Mouse (Mus musculus) G1E (cell line): ENCODE measurements around the gene Asb6. TPM values are rescaled to one million over a fixed set of nuclear protein-coding genes. Genes with fewer than 3 reads are reported as not detected.

Source experiments
- ATAC-seq: 2 replicates; pipeline ENCODE4 v1.8.0; 2016; ENCODE audit warnings: mild to moderate bottlenecking; ENCODE audit not compliant: insufficient number of reproducible peaks, poor library complexity, low FRiP score, severe bottlenecking; ENCODE audit errors: extremely low read depth
- DNase-seq: peaks from one replicate; pipeline ENCODE4 v3.0.0; 2012; ENCODE audit warnings: low spot score
- H3K27me3 ChIP-seq: 2 replicates; pipeline ENCODE4 v1.6.1; 2012; ENCODE audit warnings: mild to moderate bottlenecking, low read length, inconsistent platforms; ENCODE audit not compliant: insufficient read depth
- H3K36me3 ChIP-seq: replicated peaks from 2 replicates; pipeline ENCODE3; 2012; ENCODE audit warnings: mild to moderate bottlenecking, inconsistent platforms
- H3K4me1 ChIP-seq: 2 replicates; pipeline ENCODE4 v1.6.1; 2012; ENCODE audit warnings: low read depth, low read length, inconsistent platforms, mixed read lengths; ENCODE audit not compliant: insufficient read depth
- H3K4me3 ChIP-seq: 2 replicates; pipeline ENCODE4 v1.5.1; 2012; ENCODE audit warnings: low read depth, mild to moderate bottlenecking, inconsistent platforms, low read length, moderate library complexity, mixed read lengths
- H3K9me3 ChIP-seq: replicated peaks from 2 replicates; pipeline ENCODE4 v1.6.1; 2012; ENCODE audit warnings: inconsistent platforms
- CTCF ChIP-seq: IDR thresholded peaks from 2 replicates; pipeline ENCODE4 v1.5.1; 2012; ENCODE audit warnings: low read depth, low read length, inconsistent platforms, mixed read lengths
- GATA1 ChIP-seq: IDR thresholded peaks from 2 replicates; pipeline ENCODE4 v1.6.1; 2012; ENCODE audit warnings: borderline replicate concordance, low read length, inconsistent platforms, mixed read lengths
- GATA2 ChIP-seq: IDR thresholded peaks from 2 replicates; pipeline ENCODE4 v1.6.1; 2012; ENCODE audit warnings: low read depth, low read length, inconsistent platforms, borderline replicate concordance
- POLR2AphosphoS5 ChIP-seq: IDR thresholded peaks from 2 replicates; pipeline ENCODE4 v1.6.1; 2012; ENCODE audit warnings: low read depth, low read length, inconsistent platforms; ENCODE audit not compliant: insufficient replicate concordance
- TAL1 ChIP-seq: conservative IDR thresholded peaks from 2 replicates; pipeline ENCODE4 v1.6.1; 2012; ENCODE audit warnings: low read depth, low read length, inconsistent platforms, mixed read lengths
- polyA plus RNA-seq: library from polyadenylated mRNA; stranded (reverse); fragments of >175 nt; gene quantifications from 2 replicates; pipeline ENCODE4 v1.2.3, GENCODE M21; 2012
- total RNA-seq, 2 experiments: library from RNA; stranded (forward) in 1 of 2; stranded (reverse) in 1 of 2; fragments of 200-1000 nt in 1 of 2; fragments of >200 nt in 1 of 2; fragmentation: Nextera tagmentation in 1 of 2; gene quantifications; 2 replicates each; pipeline ENCODE4 v1.2.3; 2014 to 2017

The Asb6 gene
- total and polyA plus RNA-seq, 3 experiments = 15.2 to 38.8 (median 17.9) TPM

DNA sequence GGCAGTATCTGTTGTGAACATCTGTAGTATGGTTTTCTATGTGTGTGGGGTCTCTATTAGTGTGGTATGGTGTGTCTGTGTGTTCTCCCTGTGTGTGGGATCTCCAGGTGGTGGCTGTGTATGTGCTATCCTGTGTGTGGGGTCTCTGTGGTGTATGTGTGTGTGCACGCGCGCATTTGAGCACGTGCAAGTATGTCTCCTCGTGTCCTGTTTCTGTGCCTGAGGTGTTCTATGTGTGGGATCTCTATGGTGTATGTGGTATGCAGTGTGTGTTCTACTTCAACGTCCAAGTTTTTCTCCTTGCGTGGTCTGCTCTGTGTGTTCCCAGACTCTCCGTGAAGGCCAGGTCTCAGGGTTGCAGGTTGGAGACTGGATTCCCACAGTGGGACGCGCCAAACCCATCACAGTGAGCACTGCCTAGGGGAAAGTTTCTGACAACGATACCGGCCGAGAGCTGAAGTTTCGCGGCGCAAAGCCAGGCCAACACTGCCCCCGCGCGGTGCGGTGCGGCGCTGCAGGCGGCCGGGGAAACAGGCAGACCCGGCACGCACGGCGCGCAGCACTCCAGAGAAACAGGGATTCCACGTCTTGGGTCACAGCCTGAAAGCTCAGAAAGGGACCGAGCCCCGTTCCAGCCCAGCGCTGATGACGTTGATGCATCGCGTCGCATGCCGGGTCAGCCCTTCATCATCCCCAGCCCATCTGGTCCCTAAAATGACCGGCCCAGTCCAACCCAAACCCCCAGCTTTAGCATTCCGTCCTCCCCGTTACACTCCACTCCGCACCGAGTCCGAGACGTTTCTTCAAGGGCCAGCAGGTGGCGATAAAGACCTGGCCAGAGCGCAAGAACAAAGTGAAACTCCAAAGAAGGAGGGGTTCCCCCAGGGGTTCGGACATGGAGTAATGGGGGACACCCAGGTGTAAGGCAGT, 35.7 kb downstream of the Asb6 start:
- peak; percentile 85 for DNase-seq
- ATAC-seq = peak; percentile 46
- Histone ChIP-seq H3K4me3 (peak overlapping the region; percentile 71), H3K36me3 (no peaks in the 10 kb centered on the region), H3K4me1 (peaks cover 40% of the 10 kb centered on the region), H3K9me3 (no peaks in the 10 kb centered on the region), H3K27me3 (peaks cover 64% of the 10 kb centered on the region)
- no peak for TF ChIP-seq POLR2AphosphoS5
- TF ChIP-seq GATA1 = no peak
- no peak for TF ChIP-seq GATA2
- TF ChIP-seq TAL1 = no peak
- TF ChIP-seq CTCF = peak; percentile 95

DNA sequence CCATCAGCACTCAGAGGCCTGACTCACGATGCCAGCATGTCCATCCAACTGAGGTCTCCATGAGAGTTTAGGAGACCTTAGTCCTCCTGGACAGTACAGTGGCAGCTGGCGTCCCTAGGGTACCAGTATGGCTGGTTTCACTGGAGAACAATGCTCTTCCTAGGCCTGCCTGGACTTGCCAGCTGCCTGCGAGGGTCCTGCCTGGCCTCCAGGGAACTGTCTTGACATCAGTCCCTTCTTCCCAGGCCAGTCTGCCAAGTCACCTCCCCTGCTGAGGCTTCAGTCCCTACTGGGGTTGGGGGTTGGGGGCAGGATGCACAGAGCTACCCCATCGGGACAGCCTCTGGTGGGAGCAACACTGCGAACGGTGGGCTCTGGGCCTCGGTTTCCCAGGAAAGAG, 38.1 kb downstream of the Asb6 start:
- no peak for ATAC-seq
- Histone ChIP-seq H3K4me1 (peaks cover 39% of the 10 kb centered on the region), H3K9me3 (no peaks in the 10 kb centered on the region), H3K36me3 (no peaks in the 10 kb centered on the region), H3K27me3 (peaks cover 57% of the 10 kb centered on the region), H3K4me3 (no peak overlapping the region)
- no peak for DNase-seq
- TF ChIP-seq GATA1 = no peak
- TF ChIP-seq GATA2 = no peak
- TF ChIP-seq TAL1 = no peak
- no peak for TF ChIP-seq CTCF
- TF ChIP-seq POLR2AphosphoS5 = no peak

DNA sequence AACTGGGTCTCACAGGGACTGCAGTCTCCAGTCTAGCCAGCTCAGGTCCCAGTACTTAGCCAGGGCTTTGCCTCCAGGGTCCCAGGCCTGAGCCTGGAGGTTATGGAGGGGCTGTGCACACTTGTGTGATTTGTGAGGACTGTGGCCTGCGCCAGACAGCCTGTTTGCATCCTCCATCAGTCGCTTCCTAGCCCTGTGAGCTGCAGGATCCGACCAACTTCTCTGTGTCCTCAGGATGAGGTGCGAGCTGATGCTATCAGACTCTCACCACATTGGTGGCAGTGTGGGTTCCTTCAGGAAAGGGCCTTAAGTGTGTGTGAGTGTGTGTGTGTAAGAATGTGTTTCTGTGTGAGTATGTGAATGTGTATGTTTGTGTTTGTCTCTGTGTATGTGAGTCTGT, 42.7 kb downstream of the Asb6 start:
- no peaks in the 10 kb centered on the region for H3K36me3 ChIP-seq
- no peak for ATAC-seq
- peaks cover 77% of the 10 kb centered on the region for H3K27me3 ChIP-seq
- H3K9me3 ChIP-seq = no peaks in the 10 kb centered on the region
- no peak for DNase-seq
- no peak for TF ChIP-seq TAL1
- TF ChIP-seq GATA1 = no peak
- TF ChIP-seq CTCF = no peak
- TF ChIP-seq GATA2 = no peak
- no peak for TF ChIP-seq POLR2AphosphoS5
- no peak overlapping the region for H3K4me3 ChIP-seq
- H3K4me1 ChIP-seq = peaks cover 15% of the 10 kb centered on the region

DNA sequence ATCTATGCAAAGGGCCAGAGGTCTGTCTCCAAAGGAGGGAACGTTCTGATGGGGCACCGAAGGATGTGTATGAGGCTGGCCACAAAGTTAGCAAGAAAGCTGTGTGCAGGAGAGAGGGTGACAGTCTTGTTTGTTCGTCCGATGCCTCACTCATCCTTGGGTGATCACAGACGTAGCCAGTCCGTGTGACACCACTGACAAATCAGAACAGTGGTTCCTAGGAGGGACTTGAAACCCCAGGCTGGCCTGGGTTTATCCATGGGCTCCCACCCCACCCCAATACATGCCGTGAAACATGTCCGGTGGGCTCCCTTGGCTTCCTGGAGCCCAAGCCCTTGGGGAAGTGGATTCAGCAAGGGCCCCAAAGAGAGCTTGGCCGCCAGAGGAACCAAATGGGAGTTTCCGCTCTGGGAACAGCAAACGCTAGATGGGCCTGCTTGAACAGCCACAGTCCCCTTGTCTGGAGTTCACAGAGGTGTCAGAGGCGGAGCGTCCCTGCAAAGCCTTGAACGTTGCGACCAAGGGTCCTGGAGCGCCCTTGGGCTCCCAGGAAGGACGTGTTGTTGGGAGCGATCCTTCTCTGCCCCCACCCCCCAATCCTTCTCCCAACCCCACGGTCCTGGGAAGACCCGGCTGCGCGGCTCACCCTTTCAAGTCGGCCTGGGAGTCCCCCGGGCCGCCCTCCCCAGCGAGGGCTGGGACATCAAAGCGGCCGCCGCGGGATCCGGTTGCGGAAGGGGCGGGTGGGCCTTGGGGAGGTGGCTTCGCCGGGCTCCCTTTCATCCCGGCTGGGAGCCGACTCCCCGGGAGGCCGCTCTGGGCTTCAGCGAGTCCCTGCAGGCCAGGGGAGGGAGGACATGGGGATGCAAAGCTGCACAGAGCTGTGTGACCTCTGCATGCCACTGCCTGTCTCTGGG, 45.8 kb downstream of the Asb6 start:
- DNase-seq = no peak
- TF ChIP-seq POLR2AphosphoS5 = no peak
- TF ChIP-seq TAL1 = no peak
- TF ChIP-seq CTCF = no peak
- TF ChIP-seq GATA1 = no peak
- TF ChIP-seq GATA2 = no peak
- Histone ChIP-seq H3K9me3 (no peaks in the 10 kb centered on the region), H3K36me3 (no peaks in the 10 kb centered on the region), H3K4me1 (peaks cover 28% of the 10 kb centered on the region), H3K4me3 (no peak overlapping the region), H3K27me3 (peaks cover 52% of the 10 kb centered on the region)
- ATAC-seq = no peak

DNA sequence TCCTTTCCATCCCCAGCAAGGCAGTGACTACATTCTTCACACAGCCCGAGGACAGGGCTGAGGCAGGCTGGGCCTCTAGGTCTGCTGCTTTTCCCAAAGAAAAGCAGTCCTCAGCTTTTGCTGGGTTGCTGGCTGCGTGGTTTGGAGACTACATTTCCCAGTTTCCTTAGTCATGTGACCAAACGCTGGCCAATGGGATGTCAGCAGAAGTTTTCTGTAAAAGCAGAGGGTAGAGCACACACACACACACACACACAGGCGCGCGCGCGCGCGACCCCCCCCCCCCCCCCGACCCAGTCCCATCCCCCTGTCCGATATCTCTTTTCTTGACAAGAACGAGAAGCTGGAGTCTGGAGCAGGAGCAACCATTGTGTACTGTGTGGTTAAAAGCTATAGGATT, 46.8 kb downstream of the Asb6 start:
- TF ChIP-seq POLR2AphosphoS5 (no peak), TAL1 (no peak), GATA1 (no peak), CTCF (no peak), GATA2 (no peak)
- ATAC-seq = no peak
- DNase-seq = no peak
- Histone ChIP-seq H3K4me1 (peaks cover 35% of the 10 kb centered on the region), H3K27me3 (peaks cover 48% of the 10 kb centered on the region), H3K4me3 (no peak overlapping the region), H3K9me3 (no peaks in the 10 kb centered on the region), H3K36me3 (no peaks in the 10 kb centered on the region)
